Mouse (Mus musculus) ES-E14 (cell line): Measurements from ENCODE around the gene Gmfg. TPM values are rescaled to one million over a fixed set of nuclear protein-coding genes. Genes with fewer than 3 reads are reported as not detected.

ENCODE experiments used
- DNase-seq: peaks from one replicate; pipeline ENCODE4 v3.0.0-alpha.2; 2013; ENCODE audit warnings: low read depth, low spot score
- H3K27ac ChIP-seq: 2 replicates; pipeline ENCODE4 v1.5.1; 2012; ENCODE audit warnings: low read depth, mild to moderate bottlenecking, low read length, moderate library complexity, mixed read lengths; ENCODE audit not compliant: poor library complexity, insufficient read depth, severe bottlenecking
- H3K36me3 ChIP-seq: 2 replicates; pipeline ENCODE4 v1.6.1; 2012; ENCODE audit warnings: mild to moderate bottlenecking, low read length, moderate library complexity, mixed read lengths; ENCODE audit not compliant: control insufficient read depth, poor library complexity, insufficient read depth, severe bottlenecking
- H3K4me1 ChIP-seq, 2 experiments: fragments of 150-350 bp in 1 of 2; sonication (generic) in 1 of 2; 2 replicates each; pipeline ENCODE4 v1.6.1; 2012; ENCODE audit warnings: low read length in 2 of 2, mild to moderate bottlenecking in 1 of 2, mixed read lengths in 1 of 2; ENCODE audit not compliant: control insufficient read depth in 2 of 2, insufficient read depth in 2 of 2, poor library complexity in 1 of 2
- H3K4me3 ChIP-seq, 2 experiments: fragments of 150-350 bp in 1 of 2; sonication (generic) in 1 of 2; 2 replicates each; pipeline ENCODE4 v1.5.1; 2012; ENCODE audit warnings: low read length in 2 of 2, low read depth in 1 of 2, mild to moderate bottlenecking in 1 of 2, mixed read lengths in 1 of 2; ENCODE audit not compliant: insufficient read depth in 1 of 2, poor library complexity in 1 of 2, severe bottlenecking in 1 of 2
- H3K9ac ChIP-seq: 2 replicates; pipeline ENCODE4 v1.6.1; 2012; ENCODE audit warnings: low read depth, mild to moderate bottlenecking, low read length, mixed read lengths; ENCODE audit not compliant: poor library complexity, insufficient read depth, severe bottlenecking
- H3K9me3 ChIP-seq: fragments of 150-350 bp; sonication (generic); 2 replicates; pipeline ENCODE4 v1.6.1; 2012; ENCODE audit warnings: low read depth, mild to moderate bottlenecking, low read length; ENCODE audit not compliant: control insufficient read depth, insufficient read depth
- CHD2 ChIP-seq: IDR thresholded peaks from 2 replicates; pipeline ENCODE4 v1.6.1; 2014; ENCODE audit warnings: mild to moderate bottlenecking, low read depth, low read length, inconsistent platforms
- HCFC1 ChIP-seq: IDR thresholded peaks from 2 replicates; pipeline ENCODE4 v1.6.1; 2012; ENCODE audit warnings: low read length, inconsistent platforms, borderline replicate concordance; ENCODE audit not compliant: insufficient read depth
- MAFK ChIP-seq: IDR thresholded peaks from 2 replicates; pipeline ENCODE4 v1.6.1; 2014; ENCODE audit warnings: mild to moderate bottlenecking, low read depth, low read length, inconsistent platforms; ENCODE audit not compliant: insufficient read depth
- ZC3H11A ChIP-seq: IDR thresholded peaks from 2 replicates; pipeline ENCODE4 v1.6.1; 2012; ENCODE audit warnings: low read depth, mild to moderate bottlenecking, inconsistent platforms, low read length, borderline replicate concordance
- ZNF384 ChIP-seq: IDR thresholded peaks from 2 replicates; pipeline ENCODE4 v1.6.1; 2012; ENCODE audit warnings: low read depth, low read length, inconsistent platforms
- in situ Hi-C, 2 experiments: fragments of 600-800 bp; cut with MboI; formaldehyde crosslinking; loops; one replicate each; pipeline ENCODE4 v1.15.1; 2025; ENCODE audit warnings: low sequenced_read_pairs in 2 of 2, inconsistent platforms in 1 of 2; ENCODE audit not compliant: unreplicated experiment in 2 of 2
- total RNA-seq: library from RNA; depleted of rRNA; stranded (reverse); fragments of 300-350 nt; gene quantifications from 2 replicates; pipeline ENCODE4 v1.2.3, GENCODE M21; 2012

The Gmfg gene
- total RNA-seq, 1 experiment, result 12.7 TPM

GRCm38 (mm10) chr7:28441776-28442485 is 4.7 kb downstream of the Gmfg start:
- no peaks in the 10 kb centered on the region for H3K36me3 ChIP-seq
- peaks cover 0 to 6% of the 10 kb centered on the region in 2 experiments; a peak in 2 of 4 replicates for H3K4me1 ChIP-seq
- no peak overlapping the region for H3K27ac ChIP-seq
- no peaks in the 10 kb centered on the region for H3K9me3 ChIP-seq
- no peak overlapping the region for H3K4me3 ChIP-seq
- H3K9ac ChIP-seq, result no peak overlapping the region
- TF ChIP-seq CHD2 (no peak), MAFK (no peak), ZC3H11A (no peak), HCFC1 (no peak), ZNF384 (no peak)
- in situ Hi-C loops, result no loop called here
- DNase-seq, result no peak

GRCm38 (mm10) chr7:28442688-28443087 is 5.4 kb downstream of the Gmfg start:
- no peak for DNase-seq
- Histone ChIP-seq H3K9me3 (no peaks in the 10 kb centered on the region), H3K4me1 (peaks cover under 1 to 6% of the 10 kb centered on the region in 2 experiments; a peak in 2 of 4 replicates), H3K4me3 (no peak overlapping the region), H3K27ac (no peak overlapping the region), H3K36me3 (no peaks in the 10 kb centered on the region), H3K9ac (no peak overlapping the region)
- no peak for TF ChIP-seq HCFC1
- TF ChIP-seq CHD2, result no peak
- no peak for TF ChIP-seq ZNF384
- no peak for TF ChIP-seq MAFK
- no peak for TF ChIP-seq ZC3H11A
- in situ Hi-C loops, result no loop called here

- peaks cover 6 to 10% of the 10 kb centered on the region in 2 experiments; a peak in 3 of 4 replicates for H3K4me1 ChIP-seq
- H3K9me3 ChIP-seq, result no peaks in the 10 kb centered on the region
- no peaks in the 10 kb centered on the region for H3K36me3 ChIP-seq
- no peak for TF ChIP-seq ZC3H11A
- TF ChIP-seq HCFC1, result no peak
- TF ChIP-seq CHD2, result no peak
- TF ChIP-seq MAFK, result no peak
- no peak for TF ChIP-seq ZNF384
- H3K9ac ChIP-seq, result no peak overlapping the region
- H3K27ac ChIP-seq, result no peak overlapping the region
- DNase-seq, result no peak
- no peak overlapping the region for H3K4me3 ChIP-seq
- in situ Hi-C loops, result no loop called here
Observed at GRCm38 (mm10) chr7:28444344-28444974, 7.2 kb downstream of the Gmfg start.

GRCm38 (mm10) chr7:28446446-28446845 is 9.2 kb downstream of the Gmfg start:
- peak; percentile 51 for DNase-seq
- Histone ChIP-seq H3K27ac (peak overlapping the region; percentile 89; the same call in 1 of the 2 replicates), H3K4me1 (peaks cover 6 to 9% of the 10 kb centered on the region in 2 experiments; a peak in 3 of 4 replicates), H3K36me3 (no peaks in the 10 kb centered on the region), H3K9me3 (no peaks in the 10 kb centered on the region), H3K9ac (peak overlapping the region; percentile 56; the same call in 1 of the 2 replicates), H3K4me3 (no peak overlapping the region)
- in situ Hi-C loops, result no loop called here
- no peak for TF ChIP-seq CHD2
- TF ChIP-seq ZC3H11A, result peak; percentile 65; the same call in 1 of the 2 replicates
- no peak for TF ChIP-seq MAFK
